Mouse (Mus musculus) cerebellum, adult 2 months (tissue): ENCODE measurements around the gene Emg1. TPM values are rescaled to one million over a fixed set of nuclear protein-coding genes. Genes with fewer than 3 reads are reported as not detected.
"Not testable (repeated sequence)": the region's sequence is repeated elsewhere in the genome, so short reads cannot be mapped to it uniquely, and the experiment has no call there.

Experiments used
- DNase-seq, 2 experiments: peaks; one replicate each; pipeline ENCODE4 v3.0.0; 2021
- H3K27ac ChIP-seq: fragments of 200-500 bp; 2 replicates; pipeline ENCODE4 v1.5.1; 2012; ENCODE audit warnings: low read length, control low read depth, inconsistent platforms; ENCODE audit not compliant: insufficient read depth
- H3K27me3 ChIP-seq: fragments of 200-500 bp; 2 replicates; pipeline ENCODE4 v1.6.1; 2012; ENCODE audit warnings: inconsistent platforms, mild to moderate bottlenecking, low read length, moderate library complexity; ENCODE audit not compliant: control insufficient read depth, insufficient read depth
- H3K4me1 ChIP-seq: fragments of 200-500 bp; 2 replicates; pipeline ENCODE4 v1.6.1; 2011; ENCODE audit warnings: low read length; ENCODE audit not compliant: control insufficient read depth, insufficient read depth
- H3K4me3 ChIP-seq: fragments of 200-500 bp; replicated peaks from 2 replicates; pipeline ENCODE3; 2011; ENCODE audit warnings: mild to moderate bottlenecking, low read depth, low read length, control low read depth; ENCODE audit not compliant: insufficient read depth
- CTCF ChIP-seq: fragments of 200-500 bp; IDR thresholded peaks from 2 replicates; pipeline ENCODE4 v1.5.1; 2011; ENCODE audit warnings: low read depth, mild to moderate bottlenecking, control low read depth, low read length, moderate library complexity, borderline replicate concordance; ENCODE audit not compliant: insufficient read depth
- POLR2A ChIP-seq: fragments of 200-500 bp; IDR thresholded peaks from 2 replicates; pipeline ENCODE4 v1.6.1; 2011; ENCODE audit warnings: low read length, control low read depth, borderline replicate concordance; ENCODE audit not compliant: insufficient read depth
- WGBS: fragments of 180-500 bp; shearing (Covaris S2); methylation state at CpG from one replicate; pipeline ENCODE4 v1.1.7; 2018; 5-methylcytosine and 5-hydroxymethylcytosine counted together
- polyA plus RNA-seq: library from polyadenylated mRNA; depleted of rRNA; stranded (reverse); fragments of >200 nt; gene quantifications from 2 replicates; pipeline ENCODE4 v1.2.3, GENCODE M21; 2012

Emg1 gene
- polyA plus RNA-seq, 1 experiment: 93.3 TPM

DNA sequence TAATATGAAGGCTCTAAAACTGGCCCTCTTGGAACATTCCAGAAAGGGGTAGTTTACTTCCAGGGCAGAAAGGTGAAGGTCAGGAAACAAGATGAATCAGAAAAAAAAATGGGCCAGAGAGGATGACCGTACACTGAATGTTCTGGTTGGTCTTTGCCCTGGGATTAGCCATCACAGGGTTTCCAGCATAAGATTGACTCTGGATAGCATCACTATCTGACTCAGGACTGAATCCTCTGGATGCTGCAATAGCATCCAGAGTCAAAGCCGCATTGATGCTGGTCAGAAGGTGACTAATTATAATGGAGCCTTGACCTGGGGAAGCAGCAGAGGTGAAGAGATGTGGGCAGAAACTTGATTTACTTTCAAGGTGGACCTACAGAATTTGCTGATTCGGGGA lies 23.0 kb downstream of the Emg1 start:
- no peak overlapping the region for H3K4me3 ChIP-seq
- H3K4me1 ChIP-seq: peaks cover 12% of the 10 kb centered on the region
- no peaks in the 10 kb centered on the region for H3K27me3 ChIP-seq
- DNase-seq: no peak
- H3K27ac ChIP-seq: no peak overlapping the region
- TF ChIP-seq CTCF (no peak), POLR2A (no peak)
- WGBS: 96% methylated on average over 3 of the region's 3 CpGs

GRCm38 (mm10) chr6:124688151-124688758 lies 23.7 kb downstream of the Emg1 start:
- WGBS: 87% methylated on average over 8 of the region's 8 CpGs
- Histone ChIP-seq H3K4me1 (peaks cover 9% of the 10 kb centered on the region), H3K27ac (no peak overlapping the region), H3K27me3 (no peaks in the 10 kb centered on the region), H3K4me3 (no peak overlapping the region)
- no peak for DNase-seq
- no peak for TF ChIP-seq CTCF
- TF ChIP-seq POLR2A: no peak

GRCm38 (mm10) chr6:124686644-124687043 lies 25.3 kb downstream of the Emg1 start:
- WGBS: 88% methylated on average over 1 of the region's 1 CpGs
- not testable (repeated sequence) for H3K4me3 ChIP-seq, H3K27me3 ChIP-seq, H3K4me1 ChIP-seq, H3K27ac ChIP-seq, DNase-seq

DNA sequence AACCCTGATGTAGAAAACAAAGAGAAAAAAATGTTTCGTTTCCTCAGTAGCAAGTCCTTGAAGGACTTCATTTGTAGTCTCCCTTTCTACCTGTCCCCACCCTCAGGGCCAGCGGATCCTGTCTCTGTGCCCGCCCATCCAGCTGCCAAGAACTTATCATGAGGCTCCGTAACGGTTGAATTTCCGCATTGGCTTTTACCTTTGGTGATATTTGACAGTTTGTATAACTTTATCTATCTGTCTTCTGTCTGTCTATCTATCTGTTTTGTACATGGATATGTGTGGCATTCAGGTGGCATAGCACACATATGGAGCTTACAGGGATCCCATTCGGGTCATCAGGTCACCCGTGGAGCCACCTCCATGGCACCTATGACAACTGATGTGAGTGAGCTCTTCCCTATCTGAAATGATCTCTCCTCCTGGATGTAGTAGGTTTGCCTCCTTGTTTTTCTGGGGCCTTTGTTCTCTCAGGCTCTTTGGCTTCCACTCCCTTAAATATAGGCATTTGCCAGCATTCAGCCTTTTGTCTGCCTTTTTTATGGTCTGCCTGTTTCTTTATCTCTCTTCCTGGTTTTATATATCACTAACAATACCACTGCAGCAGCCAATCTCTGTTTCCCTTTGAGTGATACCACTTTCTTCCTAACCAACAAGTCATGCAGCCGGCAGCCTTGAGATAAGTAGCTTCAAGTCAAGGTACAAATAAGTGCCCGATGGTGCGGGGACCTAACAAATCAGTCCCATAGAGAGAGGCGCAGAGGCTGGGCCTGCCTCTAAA lies 26.2 kb downstream of the Emg1 start:
- TF ChIP-seq POLR2A: no peak
- Histone ChIP-seq H3K4me3 (no peak overlapping the region), H3K4me1 (peaks cover 7% of the 10 kb centered on the region), H3K27me3 (no peaks in the 10 kb centered on the region), H3K27ac (no peak overlapping the region)
- WGBS: 91% methylated on average over 12 of the region's 12 CpGs
- DNase-seq: no peak

- 63% methylated on average over 14 of the region's 14 CpGs for WGBS
- peak; percentile 44 to 62 for DNase-seq
- no peak overlapping the region for H3K4me3 ChIP-seq
- TF ChIP-seq CTCF: no peak
- TF ChIP-seq POLR2A: no peak
- H3K27me3 ChIP-seq: no peaks in the 10 kb centered on the region
- H3K4me1 ChIP-seq: peaks cover 11% of the 10 kb centered on the region
- H3K27ac ChIP-seq: peak overlapping the region; percentile 71
These were observed 28.2 kb downstream of the Emg1 start for GRCm38 (mm10) chr6:124683591-124684417.

GRCm38 (mm10) chr6:124682291-124682690 lies 29.7 kb downstream of the Emg1 start:
- H3K4me1 ChIP-seq: peaks cover 11% of the 10 kb centered on the region
- not testable (repeated sequence) for H3K27me3 ChIP-seq, H3K27ac ChIP-seq, DNase-seq, H3K4me3 ChIP-seq
- 85% methylated on average over 6 of the region's 6 CpGs for WGBS

GRCm38 (mm10) chr6:124679486-124679885 lies 32.5 kb downstream of the Emg1 start:
- WGBS: 48% methylated on average over 3 of the region's 3 CpGs
- TF ChIP-seq POLR2A: no peak
- no peak for TF ChIP-seq CTCF
- H3K4me1 ChIP-seq: peaks cover 17% of the 10 kb centered on the region

DNA sequence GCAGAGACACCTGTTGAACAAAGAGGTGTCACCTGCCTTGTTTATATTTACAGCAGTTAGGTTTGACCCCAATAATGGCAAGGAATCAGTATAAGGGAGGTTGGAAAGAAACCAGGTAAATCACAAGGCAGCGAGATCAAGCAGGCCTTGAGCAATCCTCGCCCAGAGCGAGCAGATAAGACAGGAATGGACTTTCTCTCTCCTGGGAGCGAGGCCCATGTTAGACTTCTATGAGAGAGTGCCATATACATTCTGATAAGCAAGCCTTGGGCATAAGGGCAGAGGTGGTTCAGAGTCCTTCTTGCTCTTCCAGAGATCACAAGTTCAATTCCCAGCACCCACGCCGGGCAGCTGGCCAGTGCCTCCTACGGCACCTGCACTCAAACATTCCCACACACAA lies 33.2 kb downstream of the Emg1 start:
- Histone ChIP-seq H3K27me3 (no peaks in the 10 kb centered on the region), H3K4me3 (no peak overlapping the region), H3K4me1 (peaks cover 17% of the 10 kb centered on the region; the same call in 1 of the 2 replicates), H3K27ac (no peak overlapping the region)
- 88% methylated on average over 7 of the region's 7 CpGs for WGBS
- TF ChIP-seq POLR2A (no peak), CTCF (no peak)
- DNase-seq: no peak

More at GRCm38 (mm10) chr6:124679486-124679885, 32.5 kb downstream of the Emg1 start:
- Histone ChIP-seq H3K4me3 (no peak overlapping the region), H3K27me3 (no peaks in the 10 kb centered on the region), H3K27ac (no peak overlapping the region)
- no peak for DNase-seq
